Mouse (Mus musculus): ENCODE measurements around the gene Fnip2. TPM values are rescaled to one million over a fixed set of nuclear protein-coding genes. Genes with fewer than 3 reads are reported as not detected.

Gene Fnip2
- polyA plus RNA-seq, 1 experiment from 2014 or later, result 4.0 TPM

DNA sequence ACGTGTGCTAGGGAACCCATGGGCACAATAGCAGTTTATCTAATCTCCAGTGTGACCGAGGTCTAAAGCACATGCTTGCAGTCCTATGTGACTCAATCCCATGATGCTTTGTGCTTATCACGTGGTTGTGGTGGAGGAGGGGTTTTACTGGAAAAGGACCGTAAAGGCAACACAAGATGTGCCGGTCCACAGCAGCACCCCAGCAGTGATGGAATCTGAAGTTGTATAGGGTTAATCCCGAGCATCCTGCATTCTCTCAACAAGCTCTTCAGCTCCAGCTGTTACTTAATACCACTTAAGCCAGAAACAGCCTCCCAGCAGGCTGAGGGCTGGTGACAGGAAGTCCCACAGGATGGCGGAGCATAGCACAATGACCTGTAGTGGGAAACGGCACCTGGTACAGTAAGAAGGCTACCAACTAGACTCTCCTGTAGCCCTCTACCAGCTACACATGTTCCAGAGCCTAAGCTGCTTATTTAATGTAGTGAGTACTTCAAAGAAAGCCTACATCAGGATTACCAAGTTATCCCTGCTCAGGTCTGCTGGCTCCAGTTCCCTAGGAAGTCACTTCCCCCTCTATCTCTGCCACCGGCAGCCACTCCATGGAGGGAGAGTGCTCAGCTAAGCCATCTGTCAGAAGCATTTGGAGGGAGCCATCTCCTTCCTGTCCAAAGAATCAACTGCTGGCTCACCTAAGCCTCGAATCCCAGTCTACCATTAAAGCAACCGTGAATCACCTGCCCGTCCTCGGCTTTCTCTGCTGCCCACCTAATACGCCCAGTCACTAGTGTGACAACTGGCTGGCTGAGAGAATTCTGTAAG lies 51.3 kb downstream of the Fnip2 start:
- ATAC-seq (replicated peaks; ENCODE audit: low FRiP score, low TSS enrichment, low read depth) (no peak), DNase-seq (ENCODE audit: low spot score) (no peak)
- H3K4me3 ChIP-seq (ENCODE audit: low read depth, low read length), result no peak overlapping the region
- WGBS, result 68% methylated on average over 14 of the region's 14 CpGs
- no peak overlapping the region for H3K27ac ChIP-seq (ENCODE audit: low read depth)
- no peaks in the 10 kb centered on the region for H3K9me3 ChIP-seq (ENCODE audit: control insufficient read depth, low read length)
- no peak overlapping the region for H3K4me2 ChIP-seq (ENCODE audit: low read length)
- no peak overlapping the region for H3K9ac ChIP-seq (ENCODE audit: low read length)
- H3K4me1 ChIP-seq (replicated peaks; ENCODE audit: control insufficient read depth, insufficient read depth, low read length), result peaks cover 12% of the 10 kb centered on the region; the same call in 1 of the 2 replicates
- no peaks in the 10 kb centered on the region for H3K27me3 ChIP-seq (replicated peaks; ENCODE audit: control insufficient read depth, insufficient read depth, low read length)
- no peaks in the 10 kb centered on the region for H3K36me3 ChIP-seq (ENCODE audit: control insufficient read depth, insufficient read depth, low read length)

DNA sequence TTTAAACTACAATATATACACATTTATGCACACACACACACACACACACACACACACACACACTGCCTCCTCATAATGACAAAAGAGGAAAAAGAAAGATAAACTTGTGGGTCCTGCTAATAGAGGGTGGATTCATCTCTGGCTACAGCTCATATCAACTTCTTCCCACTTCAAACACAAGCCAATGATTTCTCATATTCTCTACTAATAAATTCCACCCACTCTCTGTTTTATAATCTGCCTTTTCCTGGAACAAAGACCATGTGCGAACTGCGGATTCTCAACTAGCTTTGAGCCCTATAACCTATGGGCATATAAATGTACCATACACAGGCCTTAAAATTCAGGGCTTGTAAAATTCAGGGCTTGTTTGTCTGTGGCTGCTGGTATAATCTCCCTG lies 53.3 kb downstream of the Fnip2 start:
- ATAC-seq (replicated peaks; ENCODE audit: low FRiP score, low TSS enrichment, low read depth), result no peak
- H3K4me3 ChIP-seq (ENCODE audit: low read depth, low read length), result no peak overlapping the region
- no peaks in the 10 kb centered on the region for H3K36me3 ChIP-seq (ENCODE audit: control insufficient read depth, insufficient read depth, low read length)
- no peak overlapping the region for H3K9ac ChIP-seq (ENCODE audit: low read length)
- no peaks in the 10 kb centered on the region for H3K27me3 ChIP-seq (replicated peaks; ENCODE audit: control insufficient read depth, insufficient read depth, low read length)
- H3K27ac ChIP-seq (ENCODE audit: low read depth), result no peak overlapping the region
- no peaks in the 10 kb centered on the region for H3K9me3 ChIP-seq (ENCODE audit: control insufficient read depth, low read length)
- DNase-seq (ENCODE audit: low spot score), result no peak
- no peak overlapping the region for H3K4me2 ChIP-seq (ENCODE audit: low read length)
- 90% methylated on average over 2 of the region's 2 CpGs for WGBS
- peaks cover 6% of the 10 kb centered on the region; the same call in 1 of the 2 replicates for H3K4me1 ChIP-seq (replicated peaks; ENCODE audit: control insufficient read depth, insufficient read depth, low read length)

DNA sequence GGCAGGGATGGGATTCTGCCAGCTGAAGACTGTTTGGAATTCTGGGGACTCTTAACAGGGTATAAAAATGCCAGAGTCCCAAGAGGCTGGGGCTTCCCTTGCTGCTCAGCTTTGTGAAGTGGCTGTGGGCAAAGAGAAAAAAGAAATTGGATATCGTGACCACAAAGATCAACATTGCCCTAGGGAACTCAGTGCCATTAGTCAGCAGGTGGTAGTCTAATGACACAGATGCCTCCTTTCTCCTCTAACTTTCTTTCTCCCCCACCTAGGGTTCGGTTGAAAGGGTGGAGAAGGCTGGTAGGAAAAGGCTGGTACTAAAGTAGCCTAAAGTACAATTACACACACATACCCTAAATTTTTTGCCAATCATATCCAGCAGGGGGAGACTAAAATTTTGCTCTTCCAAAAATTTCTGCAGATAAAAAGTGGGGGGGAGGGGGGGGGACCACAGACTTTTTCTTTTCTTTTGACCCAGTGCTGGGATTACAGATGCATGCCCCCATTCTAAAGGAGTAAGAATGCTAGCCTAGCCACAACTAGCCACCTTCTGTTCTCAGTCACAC lies 66.3 kb downstream of the Fnip2 start:
- H3K36me3 ChIP-seq (ENCODE audit: control insufficient read depth, insufficient read depth, low read length), result 0 out of 2 replicates have a peak, but pooled peaks cover 14% of the 10 kb centered on the region
- no peaks in the 10 kb centered on the region for H3K9me3 ChIP-seq (ENCODE audit: control insufficient read depth, low read length)
- no peaks in the 10 kb centered on the region for H3K27me3 ChIP-seq (replicated peaks; ENCODE audit: control insufficient read depth, insufficient read depth, low read length)
- WGBS, result 84% methylated on average over 2 of the region's 2 CpGs
- ATAC-seq (replicated peaks; ENCODE audit: low FRiP score, low TSS enrichment, low read depth) (no peak), DNase-seq (ENCODE audit: low spot score) (no peak)
- no peak overlapping the region for H3K4me2 ChIP-seq (ENCODE audit: low read length)
- H3K27ac ChIP-seq (ENCODE audit: low read depth), result no peak overlapping the region
- no peak overlapping the region for H3K4me3 ChIP-seq (ENCODE audit: low read depth, low read length)
- no peaks in the 10 kb centered on the region for H3K4me1 ChIP-seq (replicated peaks; ENCODE audit: control insufficient read depth, insufficient read depth, low read length)
- H3K9ac ChIP-seq (ENCODE audit: low read length), result no peak overlapping the region

DNA sequence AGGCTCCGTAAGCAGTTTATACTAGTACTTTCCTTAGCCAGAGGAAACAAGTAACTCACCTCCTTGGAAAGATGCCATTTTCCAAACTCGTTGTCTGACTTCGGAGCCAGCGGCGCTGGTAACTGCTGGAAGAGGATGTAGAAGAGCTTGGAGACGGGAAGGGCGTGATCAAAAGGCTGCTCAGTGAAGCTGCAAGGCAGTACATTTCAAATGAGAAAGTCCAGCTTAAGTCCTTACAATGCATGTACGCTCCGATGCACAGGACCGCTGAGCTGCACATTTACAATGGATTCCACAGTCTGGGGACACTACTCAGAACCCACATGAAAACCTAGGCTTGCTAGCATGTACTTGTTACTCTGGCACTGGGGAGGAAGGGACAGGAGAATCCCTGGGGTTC lies 67.3 kb downstream of the Fnip2 start:
- Histone ChIP-seq H3K4me3 (ENCODE audit: low read depth, low read length) (no peak overlapping the region), H3K4me2 (ENCODE audit: low read length) (no peak overlapping the region), H3K36me3 (ENCODE audit: control insufficient read depth, insufficient read depth, low read length) (0 out of 2 replicates have a peak, but pooled peaks cover 14% of the 10 kb centered on the region), H3K9ac (ENCODE audit: low read length) (no peak overlapping the region), H3K27me3 (replicated peaks; ENCODE audit: control insufficient read depth, insufficient read depth, low read length) (no peaks in the 10 kb centered on the region), H3K4me1 (replicated peaks; ENCODE audit: control insufficient read depth, insufficient read depth, low read length) (no peaks in the 10 kb centered on the region), H3K9me3 (ENCODE audit: control insufficient read depth, low read length) (no peaks in the 10 kb centered on the region), H3K27ac (ENCODE audit: low read depth) (no peak overlapping the region)
- WGBS, result 86% methylated on average over 10 of the region's 10 CpGs
- ATAC-seq (replicated peaks; ENCODE audit: low FRiP score, low TSS enrichment, low read depth) (no peak), DNase-seq (ENCODE audit: low spot score) (no peak)

DNA sequence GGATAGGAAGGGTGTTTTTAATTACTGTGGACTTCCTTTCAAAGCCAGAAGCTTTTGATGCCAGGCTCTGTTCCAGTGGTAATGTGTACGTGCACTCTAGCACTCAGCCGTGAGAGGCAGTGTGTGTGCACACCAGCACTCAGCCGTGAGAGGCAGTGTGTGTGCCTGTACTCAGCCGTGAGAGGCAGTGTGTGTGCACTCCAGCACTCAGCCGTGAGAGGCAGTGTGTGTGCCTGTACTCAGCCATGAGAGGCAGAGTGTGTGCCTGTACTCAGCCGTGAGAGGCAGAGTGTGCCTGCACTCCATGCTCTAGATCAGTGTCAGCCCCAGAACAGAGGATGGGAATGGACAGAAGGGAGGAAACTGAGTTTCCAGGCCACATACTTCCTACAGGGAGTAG lies 70.9 kb downstream of the Fnip2 start:
- WGBS, result 80% methylated on average over 6 of the region's 6 CpGs
- Histone ChIP-seq H3K4me3 (ENCODE audit: low read depth, low read length) (no peak overlapping the region), H3K27ac (ENCODE audit: low read depth) (no peak overlapping the region), H3K36me3 (ENCODE audit: control insufficient read depth, insufficient read depth, low read length) (peaks cover 29% of the 10 kb centered on the region), H3K9me3 (ENCODE audit: control insufficient read depth, low read length) (no peaks in the 10 kb centered on the region), H3K9ac (ENCODE audit: low read length) (no peak overlapping the region), H3K4me1 (replicated peaks; ENCODE audit: control insufficient read depth, insufficient read depth, low read length) (no peaks in the 10 kb centered on the region), H3K27me3 (replicated peaks; ENCODE audit: control insufficient read depth, insufficient read depth, low read length) (no peaks in the 10 kb centered on the region), H3K4me2 (ENCODE audit: low read length) (no peak overlapping the region)
- ATAC-seq (replicated peaks; ENCODE audit: low FRiP score, low TSS enrichment, low read depth), result no peak
- no peak for DNase-seq (ENCODE audit: low spot score)

DNA sequence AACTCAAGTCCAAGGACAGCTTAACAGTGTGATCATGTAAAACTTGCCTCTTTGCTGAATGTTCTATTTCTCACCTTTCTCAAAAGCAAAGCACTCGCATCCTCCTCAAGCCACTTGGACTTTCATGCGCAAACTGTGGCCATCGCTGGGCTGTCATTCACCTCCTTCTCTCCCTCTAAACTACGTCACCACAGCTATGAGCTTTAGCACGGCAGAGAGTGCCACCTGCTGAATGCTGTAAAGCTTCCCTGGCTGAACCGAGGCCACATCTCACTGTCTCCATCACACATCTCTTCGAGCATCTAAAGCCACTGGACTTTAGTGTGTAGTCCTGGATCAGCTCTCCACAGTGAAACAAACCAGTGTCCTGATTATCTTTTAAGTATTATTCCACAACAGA lies 72.4 kb downstream of the Fnip2 start:
- Histone ChIP-seq H3K27ac (ENCODE audit: low read depth) (no peak overlapping the region), H3K9ac (ENCODE audit: low read length) (no peak overlapping the region), H3K4me3 (ENCODE audit: low read depth, low read length) (no peak overlapping the region), H3K9me3 (ENCODE audit: control insufficient read depth, low read length) (no peaks in the 10 kb centered on the region), H3K36me3 (ENCODE audit: control insufficient read depth, insufficient read depth, low read length) (peaks cover 33% of the 10 kb centered on the region), H3K4me1 (replicated peaks; ENCODE audit: control insufficient read depth, insufficient read depth, low read length) (no peaks in the 10 kb centered on the region), H3K27me3 (replicated peaks; ENCODE audit: control insufficient read depth, insufficient read depth, low read length) (no peaks in the 10 kb centered on the region), H3K4me2 (ENCODE audit: low read length) (no peak overlapping the region)
- DNase-seq (ENCODE audit: low spot score), result no peak
- 84% methylated on average over 7 of the region's 7 CpGs for WGBS
- no peak for ATAC-seq (replicated peaks; ENCODE audit: low FRiP score, low TSS enrichment, low read depth)

DNA sequence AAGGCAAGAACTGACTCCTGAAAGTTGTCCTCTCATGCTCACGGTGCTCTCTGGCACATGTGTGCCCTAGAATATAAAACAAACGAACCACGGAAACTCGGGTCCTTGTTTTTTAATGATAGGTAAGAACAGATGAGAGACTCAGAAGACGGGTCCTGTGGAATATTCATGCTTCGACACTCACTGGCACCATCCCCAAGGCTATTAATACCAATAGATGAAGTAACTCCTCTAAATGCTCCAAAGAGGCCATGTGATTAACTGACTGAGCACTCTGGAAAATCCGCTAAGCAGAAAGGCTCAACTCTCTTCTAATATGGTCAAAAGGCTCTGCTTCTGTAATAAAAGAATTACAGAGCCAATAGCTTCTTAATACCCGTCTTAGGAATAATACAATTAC lies 73.6 kb downstream of the Fnip2 start:
- 89% methylated on average over 8 of the region's 8 CpGs for WGBS
- no peak for ATAC-seq (replicated peaks; ENCODE audit: low FRiP score, low TSS enrichment, low read depth)
- no peaks in the 10 kb centered on the region for H3K4me1 ChIP-seq (replicated peaks; ENCODE audit: control insufficient read depth, insufficient read depth, low read length)

DNA sequence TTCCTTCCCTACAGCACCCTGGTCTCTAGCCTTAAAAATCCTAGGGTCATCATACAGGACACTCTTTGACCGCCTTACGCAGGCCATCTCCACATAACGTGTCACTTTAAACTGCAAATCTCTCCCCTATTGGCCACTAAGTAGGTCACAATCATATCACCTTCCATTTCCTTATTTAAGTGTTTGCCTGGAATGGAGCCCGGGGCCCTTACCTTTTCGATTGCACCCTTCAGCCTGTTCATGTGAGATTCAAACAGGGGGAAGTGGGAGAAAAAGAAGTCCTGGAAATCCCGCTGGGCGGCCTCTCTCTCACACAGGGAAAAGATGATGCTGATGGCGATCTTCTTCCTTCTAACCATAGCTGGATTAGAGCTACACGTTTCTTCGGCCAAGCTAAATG lies 74.5 kb downstream of the Fnip2 start:
- DNase-seq (ENCODE audit: low spot score) (no peak), ATAC-seq (replicated peaks; ENCODE audit: low FRiP score, low TSS enrichment, low read depth) (no peak)
- Histone ChIP-seq H3K9ac (ENCODE audit: low read length) (no peak overlapping the region), H3K4me3 (ENCODE audit: low read depth, low read length) (no peak overlapping the region), H3K4me2 (ENCODE audit: low read length) (no peak overlapping the region), H3K27ac (ENCODE audit: low read depth) (no peak overlapping the region), H3K36me3 (ENCODE audit: control insufficient read depth, insufficient read depth, low read length) (peaks cover 30% of the 10 kb centered on the region), H3K4me1 (replicated peaks; ENCODE audit: control insufficient read depth, insufficient read depth, low read length) (no peaks in the 10 kb centered on the region), H3K9me3 (ENCODE audit: control insufficient read depth, low read length) (no peaks in the 10 kb centered on the region), H3K27me3 (replicated peaks; ENCODE audit: control insufficient read depth, insufficient read depth, low read length) (no peaks in the 10 kb centered on the region)
- WGBS, result 96% methylated on average over 10 of the region's 10 CpGs

More for the DNA sequence above, 73.6 kb downstream of the Fnip2 start:
- Histone ChIP-seq H3K9ac (ENCODE audit: low read length) (no peak overlapping the region), H3K27me3 (replicated peaks; ENCODE audit: control insufficient read depth, insufficient read depth, low read length) (no peaks in the 10 kb centered on the region), H3K4me2 (ENCODE audit: low read length) (no peak overlapping the region), H3K27ac (ENCODE audit: low read depth) (no peak overlapping the region), H3K4me3 (ENCODE audit: low read depth, low read length) (no peak overlapping the region), H3K9me3 (ENCODE audit: control insufficient read depth, low read length) (no peaks in the 10 kb centered on the region), H3K36me3 (ENCODE audit: control insufficient read depth, insufficient read depth, low read length) (peaks cover 29% of the 10 kb centered on the region)
- no peak for DNase-seq (ENCODE audit: low spot score)

DNA sequence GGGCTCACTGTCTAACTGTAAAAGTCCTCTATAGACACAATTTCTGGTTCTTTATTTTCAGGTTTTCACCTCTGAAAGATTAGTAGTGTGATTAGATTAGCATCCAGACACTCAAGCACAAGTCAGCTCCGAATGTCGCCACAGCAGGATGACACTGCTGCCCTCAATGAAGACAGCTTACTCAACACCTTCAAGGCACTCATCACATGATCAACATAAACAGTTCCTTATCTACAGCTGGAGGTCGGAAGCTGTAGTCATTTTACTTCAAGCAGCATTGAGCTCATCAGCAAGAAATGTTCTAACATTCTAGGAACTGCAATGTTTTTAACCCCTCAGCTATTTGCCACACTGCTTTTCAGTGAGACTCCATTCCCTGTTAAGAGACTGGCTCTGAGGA lies 76.0 kb downstream of the Fnip2 start:
- 67% methylated on average over 3 of the region's 3 CpGs for WGBS
- no peak overlapping the region for H3K9ac ChIP-seq (ENCODE audit: low read length)
- H3K36me3 ChIP-seq (ENCODE audit: control insufficient read depth, insufficient read depth, low read length), result peaks cover 32% of the 10 kb centered on the region
- no peaks in the 10 kb centered on the region for H3K9me3 ChIP-seq (ENCODE audit: control insufficient read depth, low read length)
- no peak for ATAC-seq (replicated peaks; ENCODE audit: low FRiP score, low TSS enrichment, low read depth)
- H3K4me2 ChIP-seq (ENCODE audit: low read length), result no peak overlapping the region
- no peaks in the 10 kb centered on the region for H3K27me3 ChIP-seq (replicated peaks; ENCODE audit: control insufficient read depth, insufficient read depth, low read length)
- no peak overlapping the region for H3K4me3 ChIP-seq (ENCODE audit: low read depth, low read length)
- DNase-seq (ENCODE audit: low spot score), result no peak
- H3K4me1 ChIP-seq (replicated peaks; ENCODE audit: control insufficient read depth, insufficient read depth, low read length), result no peaks in the 10 kb centered on the region
- no peak overlapping the region for H3K27ac ChIP-seq (ENCODE audit: low read depth)

Measured in intestine, embryonic 14.5 days (tissue).